ENCODE assay signal across 8 mouse cellular contexts in the genomic region with DNA sequence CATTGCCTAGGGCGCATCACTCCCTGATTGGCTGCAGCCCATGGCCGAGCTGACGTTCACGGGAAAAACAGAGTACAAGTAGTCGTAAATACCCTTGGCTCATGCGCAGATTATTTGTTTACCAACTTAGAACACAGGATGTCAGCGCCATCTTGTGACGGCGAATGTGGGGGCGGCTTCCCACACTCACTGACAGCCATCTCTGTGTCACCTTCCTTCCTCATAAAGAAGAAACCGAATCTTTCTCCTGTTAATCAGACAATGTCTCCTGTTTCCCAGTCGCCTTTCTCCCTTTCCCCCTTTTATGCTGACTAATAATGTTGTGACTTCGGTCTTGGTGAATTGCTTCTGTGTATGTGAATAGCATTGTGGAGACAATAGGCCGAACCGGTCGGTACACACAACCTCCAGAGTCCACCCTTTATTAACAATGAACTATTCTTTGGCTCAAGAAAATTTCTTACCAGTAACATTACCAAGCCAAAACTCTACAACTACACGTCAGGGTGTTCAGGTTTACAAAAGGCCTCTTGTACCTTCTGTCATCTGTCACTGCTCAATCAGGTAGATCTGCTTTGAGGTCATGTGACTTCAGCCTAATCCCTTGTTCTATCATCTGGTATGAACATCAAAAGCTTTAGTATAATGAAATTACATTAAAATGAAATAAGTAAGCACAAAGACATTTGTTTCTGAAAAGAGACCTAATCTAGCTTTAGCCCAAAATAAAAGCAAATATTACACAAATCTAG. TPM values are rescaled to one million over a fixed set of nuclear protein-coding genes. Genes with fewer than 3 reads are reported as not detected.
DNase-seq lines count a peak whose midpoint lies in the region; ATAC-seq and TF ChIP-seq lines count a peak whose summit lies in the region.

No protein-coding gene starts in this region.

- peak overlapping the region; percentile 37 for H3K9ac ChIP-seq in ES-Bruce4 (ENCODE audit: low read depth, poor library complexity, severe bottlenecking)
- no peak overlapping the region for H3K9ac ChIP-seq in embryonic facial prominence, embryonic 13.5 days

- no peak for TF ChIP-seq CTCF in ES-Bruce4 (IDR thresholded peaks at IDR 0.05; ENCODE audit: low read depth, low read length)
- TF ChIP-seq CTCF in layer of hippocampus, adult 2 months (conservative IDR thresholded peaks at IDR 0.05), result peak; percentile 36
- no peak for TF ChIP-seq CTCF in thymus, adult 2 months (IDR thresholded peaks at IDR 0.05; ENCODE audit: borderline replicate concordance, control insufficient read depth, extremely low read depth, insufficient read depth, low read length, poor library complexity)

- peak; percentile 68 for ATAC-seq in cerebellum, adult (ENCODE audit: insufficient number of reproducible peaks, low FRiP score, low TSS enrichment)
- ATAC-seq in embryonic facial prominence, embryonic 13.5 days (ENCODE audit: insufficient number of reproducible peaks, insufficient read depth, low FRiP score, low TSS enrichment, low read depth), result no peak
- ATAC-seq in megakaryocyte-erythroid progenitor cell, adult 5-6 weeks (replicated peaks; ENCODE audit: low FRiP score, low TSS enrichment, poor library complexity, severe bottlenecking), result peak; percentile 88

- no peaks in the 10 kb centered on the region for H3K9me3 ChIP-seq in ES-Bruce4 (replicated peaks; ENCODE audit: control insufficient read depth, insufficient read depth, low read length, poor library complexity, severe bottlenecking)
- H3K9me3 ChIP-seq in embryonic facial prominence, embryonic 13.5 days, result no peaks in the 10 kb centered on the region

- H3K4me1 ChIP-seq in ES-Bruce4 (ENCODE audit: control insufficient read depth, insufficient read depth, low read length), result no peaks in the 10 kb centered on the region
- no peaks in the 10 kb centered on the region for H3K4me1 ChIP-seq in embryonic facial prominence, embryonic 13.5 days
- no peaks in the 10 kb centered on the region for H3K4me1 ChIP-seq in thymus, adult 2 months (replicated peaks; ENCODE audit: control insufficient read depth, insufficient read depth, low read length)

- no peaks in the 10 kb centered on the region for H3K36me3 ChIP-seq in ES-Bruce4 (ENCODE audit: control insufficient read depth, insufficient read depth, low read length, poor library complexity, severe bottlenecking)
- no peaks in the 10 kb centered on the region for H3K36me3 ChIP-seq in embryonic facial prominence, embryonic 13.5 days
- no peaks in the 10 kb centered on the region for H3K36me3 ChIP-seq in thymus, adult 2 months (ENCODE audit: control insufficient read depth, insufficient read depth, low read length)

- H3K27ac ChIP-seq in ES-Bruce4 (ENCODE audit: insufficient read depth, low read length), result peak overlapping the region; percentile 41
- H3K27ac ChIP-seq in embryonic facial prominence, embryonic 13.5 days, result no peak overlapping the region
- peak overlapping the region; percentile 86 for H3K27ac ChIP-seq in layer of hippocampus, adult 2 months
- H3K27ac ChIP-seq in thymus, adult 2 months (ENCODE audit: control insufficient read depth, insufficient read depth, low read length), result peak overlapping the region; percentile 51; the same call in 1 of the 2 replicates

- peak overlapping the region; percentile 4; the same call in 1 of the 2 replicates for H3K4me3 ChIP-seq in ES-Bruce4 (ENCODE audit: low read depth, low read length)
- no peak overlapping the region for H3K4me3 ChIP-seq in embryonic facial prominence, embryonic 13.5 days
- H3K4me3 ChIP-seq in layer of hippocampus, adult 2 months, result peak overlapping the region; percentile 29
- H3K4me3 ChIP-seq in thymus, adult 2 months (ENCODE audit: control insufficient read depth, insufficient read depth, low read length), result no peak overlapping the region

- 66% methylated on average over 12 of the region's 17 CpGs for whole genome bisulfite sequencing in embryonic facial prominence, embryonic 13.5 days
- WGBS in thymus, adult 2 months, result 57% methylated on average over 13 of the region's 17 CpGs

- DNase-seq in cerebellum, adult 11 months, result no peak
- peak; percentile 9 to 17 for DNase-seq in heart, postnatal 36 days
- DNase-seq in layer of hippocampus, adult 2 months (ENCODE audit: low spot score in 2 of 2), result peak; percentile 21 to 30
- DNase-seq in thymus, adult 2 months, result peak; percentile 14

- intact Hi-C loops in heart, postnatal 36 days (cut with DNase I), result no loop called here

- no peak for TF ChIP-seq POLR2A in ES-Bruce4 (IDR thresholded peaks at IDR 0.05; ENCODE audit: insufficient read depth, low read length)
- no peak for TF ChIP-seq POLR2A in thymus, adult 2 months (IDR thresholded peaks at IDR 0.05; ENCODE audit: control insufficient read depth, extremely low read depth, insufficient read depth, low read length, poor library complexity)

- peak overlapping the region; percentile 26; the same call in 1 of the 2 replicates for H3K4me2 ChIP-seq in embryonic facial prominence, embryonic 13.5 days

- no peak for TF ChIP-seq EP300 in ES-Bruce4 (IDR thresholded peaks at IDR 0.05; ENCODE audit: insufficient read depth, low read depth, low read length)

- H3K27me3 ChIP-seq in ES-Bruce4 (ENCODE audit: control insufficient read depth, insufficient read depth, low read length, poor library complexity, severe bottlenecking), result no peaks in the 10 kb centered on the region
- H3K27me3 ChIP-seq in embryonic facial prominence, embryonic 13.5 days, result no peaks in the 10 kb centered on the region
- H3K27me3 ChIP-seq in thymus, adult 2 months (ENCODE audit: control insufficient read depth, insufficient read depth, low read length), result no peaks in the 10 kb centered on the region

RNA-seq across cellular contexts. Expression of a gene that starts 22.6 kb away (rescaled TPM):
- polyA plus RNA-seq in ES-Bruce4 (2011; ENCODE audit: insufficient read depth, insufficient read length, low read depth, missing spikeins), result 14.2 and 17.2 TPM in 2 replicates
- 5.6 TPM in 2 replicates for polyA plus RNA-seq in embryonic facial prominence, embryonic 13.5 days (2015; fragmentation: Nextera tagmentation; extraction: Ambion mirVana)
- total RNA-seq in heart, postnatal 36 days (2021), result under 1 TPM; 0.28 to 0.84 TPM
- total RNA-seq in layer of hippocampus, adult 2 months (2021), result 1 to 10 TPM; 1.3 to 1.6 TPM
- 0.74 and 1.7 TPM in 2 replicates for total RNA-seq in megakaryocyte-erythroid progenitor cell, adult 5-6 weeks (2014; fragmentation: Nextera tagmentation)
- total RNA-seq in megakaryocyte-erythroid progenitor cell, adult 5-6 weeks (2017), result 1.3 and 2.1 TPM in 2 replicates
- polyA plus RNA-seq in thymus, adult 2 months (2012; rRNA removed), result 2.0 and 2.2 TPM in 2 replicates

RNA-seq across cellular contexts. Expression of a gene that starts 41.7 kb away (rescaled TPM):
- polyA plus RNA-seq in ES-Bruce4 (2011; ENCODE audit: insufficient read depth, insufficient read length, low read depth, missing spikeins), result 14.6 and 15.8 TPM in 2 replicates
- 7.8 and 11.1 TPM in 2 replicates for polyA plus RNA-seq in embryonic facial prominence, embryonic 13.5 days (2015; fragmentation: Nextera tagmentation; extraction: Ambion mirVana)
- under 1 TPM; 0.39 to 0.46 TPM for total RNA-seq in heart, postnatal 36 days (2021)
- total RNA-seq in layer of hippocampus, adult 2 months (2021), result 10 to 100 TPM; 10.6 to 13.0 TPM
- total RNA-seq in megakaryocyte-erythroid progenitor cell, adult 5-6 weeks (2014; fragmentation: Nextera tagmentation), result not detected in 2 replicates
- total RNA-seq in megakaryocyte-erythroid progenitor cell, adult 5-6 weeks (2017), result not detected in 2 replicates
- polyA plus RNA-seq in thymus, adult 2 months (2012; rRNA removed), result 0.50 and 0.62 TPM in 2 replicates

RNA-seq across cellular contexts. Expression of a gene that starts 56.6 kb away (rescaled TPM):
- 200 and 203 TPM in 2 replicates for polyA plus RNA-seq in ES-Bruce4 (2011; ENCODE audit: insufficient read depth, insufficient read length, low read depth, missing spikeins)
- 295 and 310 TPM in 2 replicates for polyA plus RNA-seq in embryonic facial prominence, embryonic 13.5 days (2015; fragmentation: Nextera tagmentation; extraction: Ambion mirVana)
- 10 to 100 TPM; 58.7 to 59.1 TPM for total RNA-seq in heart, postnatal 36 days (2021)
- total RNA-seq in layer of hippocampus, adult 2 months (2021), result 10 to 100 TPM; 90.7 to 91.6 TPM
- total RNA-seq in megakaryocyte-erythroid progenitor cell, adult 5-6 weeks (2014; fragmentation: Nextera tagmentation), result 266 and 321 TPM in 2 replicates
- total RNA-seq in megakaryocyte-erythroid progenitor cell, adult 5-6 weeks (2017), result 395 and 432 TPM in 2 replicates
- polyA plus RNA-seq in thymus, adult 2 months (2012; rRNA removed), result 57.9 and 66.2 TPM in 2 replicates

RNA-seq across cellular contexts. Expression of a gene that starts 56.6 kb away (rescaled TPM):
- 39.7 TPM in 2 replicates for polyA plus RNA-seq in ES-Bruce4 (2011; ENCODE audit: insufficient read depth, insufficient read length, low read depth, missing spikeins)
- 23.6 and 24.2 TPM in 2 replicates for polyA plus RNA-seq in embryonic facial prominence, embryonic 13.5 days (2015; fragmentation: Nextera tagmentation; extraction: Ambion mirVana)
- 10 to 100 TPM; 12.3 to 15.1 TPM for total RNA-seq in heart, postnatal 36 days (2021)
- 10 to 100 TPM; 13.5 to 15.6 TPM for total RNA-seq in layer of hippocampus, adult 2 months (2021)
- total RNA-seq in megakaryocyte-erythroid progenitor cell, adult 5-6 weeks (2014; fragmentation: Nextera tagmentation), result 34.6 and 39.9 TPM in 2 replicates
- total RNA-seq in megakaryocyte-erythroid progenitor cell, adult 5-6 weeks (2017), result 51.5 and 60.1 TPM in 2 replicates
- 5.6 and 6.3 TPM in 2 replicates for polyA plus RNA-seq in thymus, adult 2 months (2012; rRNA removed)

RNA-seq across cellular contexts. Expression of a gene that starts 57.2 kb away (rescaled TPM):
- polyA plus RNA-seq in ES-Bruce4 (2011; ENCODE audit: insufficient read depth, insufficient read length, low read depth, missing spikeins), result 13.2 and 17.4 TPM in 2 replicates
- polyA plus RNA-seq in embryonic facial prominence, embryonic 13.5 days (2015; fragmentation: Nextera tagmentation; extraction: Ambion mirVana), result 12.7 and 21.4 TPM in 2 replicates
- total RNA-seq in heart, postnatal 36 days (2021), result 10 to 100 TPM in 1 of 2 experiments, 1 to 10 TPM in 1; 8.9 to 14.3 TPM
- 10 to 100 TPM; 14.4 to 20.7 TPM for total RNA-seq in layer of hippocampus, adult 2 months (2021)
- 19.2 and 24.7 TPM in 2 replicates for total RNA-seq in megakaryocyte-erythroid progenitor cell, adult 5-6 weeks (2014; fragmentation: Nextera tagmentation)
- 23.6 and 28.5 TPM in 2 replicates for total RNA-seq in megakaryocyte-erythroid progenitor cell, adult 5-6 weeks (2017)
- polyA plus RNA-seq in thymus, adult 2 months (2012; rRNA removed), result 13.5 and 16.5 TPM in 2 replicates

Comparison
In these comparisons a context has a peak if more than half of its experiments do, and no peak if none do; other contexts are left out.
1. H3K4me3 ChIP-seq: peak in ES-Bruce4 (single experiment) and layer of hippocampus, adult 2 months (single experiment); none in embryonic facial prominence, embryonic 13.5 days (single experiment) and thymus, adult 2 months (single experiment).
2. RNA of a gene that starts 41.7 kb away (total RNA-seq): 10.6 to 13.0 TPM in layer of hippocampus, adult 2 months; 0.39 to 0.46 TPM in heart, postnatal 36 days and not detected in megakaryocyte-erythroid progenitor cell, adult 5-6 weeks; every median in the first group is over 4 times any median in the second.